In genomic region chr8:126824575-126825208, GRCm38 (mm10) we compare ENCODE assay signal across 8 mouse cellular contexts.
A peak's percentile ranks its signal among the peaks of the same experiment; 100 is the strongest.
DNase-seq lines count a peak whose midpoint lies in the region; ATAC-seq lines count a peak whose summit lies in the region.

No protein-coding gene starts in this region.

- H3K4me2 ChIP-seq in lung, embryonic 15.5 days, result no peak overlapping the region
- H3K4me2 ChIP-seq in hindbrain, embryonic 11.5 days (replicated peaks; ENCODE audit: low read depth, low read length), result no peak overlapping the region
- H3K4me2 ChIP-seq in limb, embryonic 12.5 days, result no peak overlapping the region
- no peak overlapping the region for H3K4me2 ChIP-seq in midbrain, embryonic 15.5 days

- ATAC-seq in lung, embryonic 15.5 days (ENCODE audit: borderline replicate concordance, extremely low read depth, low FRiP score, low TSS enrichment), result 0 out of 2 replicates have a peak, but pooled peaks have one; percentile 6
- no peak for ATAC-seq in hindbrain, embryonic 11.5 days (ENCODE audit: low FRiP score)
- ATAC-seq in limb, embryonic 12.5 days (ENCODE audit: insufficient number of reproducible peaks, insufficient read depth, low FRiP score, low TSS enrichment, low read depth), result no peak
- no peak for ATAC-seq in midbrain, embryonic 15.5 days (replicated peaks)

- H3K9ac ChIP-seq in lung, embryonic 15.5 days, result no peak overlapping the region
- no peak overlapping the region for H3K9ac ChIP-seq in hindbrain, embryonic 11.5 days (ENCODE audit: low read depth, low read length)
- no peak overlapping the region for H3K9ac ChIP-seq in limb, embryonic 12.5 days (replicated peaks)
- no peak overlapping the region for H3K9ac ChIP-seq in midbrain, embryonic 15.5 days

- H3K4me3 ChIP-seq in lung, embryonic 15.5 days, result no peak overlapping the region
- H3K4me3 ChIP-seq in forebrain, embryonic 10.5 days, result no peak overlapping the region
- no peak overlapping the region for H3K4me3 ChIP-seq in hindbrain, embryonic 11.5 days (ENCODE audit: low read depth, low read length)
- no peak overlapping the region for H3K4me3 ChIP-seq in limb, embryonic 12.5 days (replicated peaks)
- H3K4me3 ChIP-seq in midbrain, embryonic 15.5 days, result no peak overlapping the region

- no peaks in the 10 kb centered on the region for H3K36me3 ChIP-seq in lung, embryonic 15.5 days
- no peaks in the 10 kb centered on the region for H3K36me3 ChIP-seq in forebrain, embryonic 10.5 days (replicated peaks)
- H3K36me3 ChIP-seq in hindbrain, embryonic 11.5 days (ENCODE audit: control insufficient read depth, insufficient read depth, low read length), result no peaks in the 10 kb centered on the region
- no peaks in the 10 kb centered on the region for H3K36me3 ChIP-seq in limb, embryonic 12.5 days
- H3K36me3 ChIP-seq in midbrain, embryonic 15.5 days (replicated peaks), result no peaks in the 10 kb centered on the region

- H3K4me1 ChIP-seq in lung, embryonic 15.5 days, result peaks cover 59% of the 10 kb centered on the region
- peaks cover 44% of the 10 kb centered on the region for H3K4me1 ChIP-seq in forebrain, embryonic 10.5 days
- H3K4me1 ChIP-seq in hindbrain, embryonic 11.5 days (replicated peaks; ENCODE audit: control insufficient read depth, insufficient read depth, low read length), result peaks cover 11% of the 10 kb centered on the region
- peaks cover 59% of the 10 kb centered on the region for H3K4me1 ChIP-seq in limb, embryonic 12.5 days (replicated peaks)
- H3K4me1 ChIP-seq in midbrain, embryonic 15.5 days, result peaks cover 32% of the 10 kb centered on the region

- DNase-seq in lung, postnatal 25 days (ENCODE audit: low spot score), result no peak
- no peak for DNase-seq in forebrain, embryonic 10.5 days (ENCODE audit: extremely low spot score, low spot score)
- no peak for DNase-seq in hindbrain, embryonic 11.5 days (ENCODE audit: low spot score)
- DNase-seq in layer of hippocampus, adult 18-20 months (ENCODE audit: low spot score in 2 of 2), result no peak
- DNase-seq in testis, postnatal 10 days (ENCODE audit: low spot score), result no peak

- H3K27ac ChIP-seq in lung, embryonic 15.5 days, result peak overlapping the region; percentile 99
- peak overlapping the region; percentile 94 for H3K27ac ChIP-seq in forebrain, embryonic 10.5 days
- H3K27ac ChIP-seq in hindbrain, embryonic 11.5 days (ENCODE audit: low read depth, low read length), result peak overlapping the region; percentile 94
- H3K27ac ChIP-seq in limb, embryonic 12.5 days, result peak overlapping the region; percentile 99
- peak overlapping the region; percentile 96 for H3K27ac ChIP-seq in midbrain, embryonic 15.5 days

- no peaks in the 10 kb centered on the region for H3K9me3 ChIP-seq in lung, embryonic 15.5 days
- no peaks in the 10 kb centered on the region for H3K9me3 ChIP-seq in forebrain, embryonic 10.5 days
- no peaks in the 10 kb centered on the region for H3K9me3 ChIP-seq in hindbrain, embryonic 11.5 days (ENCODE audit: control insufficient read depth, low read length)
- H3K9me3 ChIP-seq in limb, embryonic 12.5 days, result no peaks in the 10 kb centered on the region
- H3K9me3 ChIP-seq in midbrain, embryonic 15.5 days, result no peaks in the 10 kb centered on the region

- 32% methylated on average over 10 of the region's 10 CpGs for WGBS in lung, embryonic 15.5 days
- 56% methylated on average over 10 of the region's 10 CpGs for WGBS in forebrain, embryonic 10.5 days
- WGBS in hindbrain, embryonic 11.5 days, result 44% methylated on average over 9 of the region's 10 CpGs
- WGBS in limb, embryonic 12.5 days, result 45% methylated on average over 10 of the region's 10 CpGs
- WGBS in midbrain, embryonic 15.5 days, result 46% methylated on average over 9 of the region's 10 CpGs

- H3K27me3 ChIP-seq in lung, embryonic 15.5 days, result no peaks in the 10 kb centered on the region
- H3K27me3 ChIP-seq in forebrain, embryonic 10.5 days (ENCODE audit: poor library complexity, severe bottlenecking), result no peaks in the 10 kb centered on the region
- no peaks in the 10 kb centered on the region for H3K27me3 ChIP-seq in hindbrain, embryonic 11.5 days (ENCODE audit: control insufficient read depth, insufficient read depth, low read length)
- H3K27me3 ChIP-seq in limb, embryonic 12.5 days, result no peaks in the 10 kb centered on the region
- H3K27me3 ChIP-seq in midbrain, embryonic 15.5 days (replicated peaks), result no peaks in the 10 kb centered on the region
